Mouse (Mus musculus): ENCODE data around the gene Aldob. TPM values are rescaled to one million over a fixed set of nuclear protein-coding genes. Genes with fewer than 3 reads are reported as not detected.

Aldob gene
- polyA plus RNA-seq (2015; fragmentation: Nextera tagmentation; extraction: Ambion mirVana) = 330 and 349 TPM in 2 replicates

DNA sequence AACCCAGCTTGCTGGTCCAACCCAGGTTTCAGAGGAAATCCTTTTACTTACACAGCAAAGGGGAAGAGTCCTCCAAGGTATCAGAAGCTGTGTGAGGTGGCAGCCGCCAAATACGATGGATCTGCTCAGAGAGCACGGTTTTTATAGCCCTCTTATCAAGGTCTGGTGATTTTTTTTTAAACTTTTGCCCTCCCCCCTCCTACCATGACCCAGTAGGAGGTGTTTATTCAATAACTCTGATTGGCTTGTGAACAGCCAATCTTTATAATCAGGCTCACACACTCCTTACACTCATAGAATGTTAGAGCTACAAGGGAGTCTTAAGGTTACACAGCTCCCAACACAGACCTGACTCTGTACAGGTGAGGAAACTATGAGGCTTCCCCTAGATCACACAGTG is at the start of gene Aldob:
Gene Aldob, minus strand, starts transcription at position 164 of the 400 bp plus-strand sequence.
- Histone ChIP-seq H3K4me2 (replicated peaks) (peak within 1 kb of the TSS; percentile 45), H3K36me3 (no peaks in the 10 kb centered on the region), H3K4me1 (replicated peaks) (no peaks in the 10 kb centered on the region; the same call in 1 of the 2 replicates), H3K9me3 (no peaks in the 10 kb centered on the region), H3K9ac (peak within 1 kb of the TSS; percentile 23; the same call in 1 of the 2 replicates), H3K27ac (peak within 1 kb of the TSS; percentile 78; the same call in 1 of the 2 replicates), H3K27me3 (replicated peaks) (no peaks in the 10 kb centered on the region), H3K4me3 (replicated peaks) (peak within 1 kb of the TSS; percentile 29)
- WGBS = 23% methylated on average over 3 of the region's 3 CpGs
- peak; percentile 77 for ATAC-seq

GRCm38 (mm10) chr4:49597183-49598100 is 48.1 kb upstream of the Aldob start, which contains the start of gene Tmem246:
TSS of gene Tmem246 (minus strand) at chr4:49597876.
- Histone ChIP-seq H3K4me3 (replicated peaks) (peak within 1 kb of the TSS; percentile 87), H3K4me1 (replicated peaks) (0 out of 2 replicates have a peak, but pooled peaks cover 2% of the 10 kb centered on the region), H3K36me3 (no peaks in the 10 kb centered on the region), H3K9me3 (no peaks in the 10 kb centered on the region), H3K9ac (peak within 1 kb of the TSS; percentile 81), H3K27me3 (replicated peaks) (no peaks in the 10 kb centered on the region), H3K4me2 (replicated peaks) (peak within 1 kb of the TSS; percentile 87), H3K27ac (peak within 1 kb of the TSS; percentile 79)
- WGBS = under 1% methylated on average over 77 of the region's 77 CpGs
- peak; percentile 94 for ATAC-seq

DNA sequence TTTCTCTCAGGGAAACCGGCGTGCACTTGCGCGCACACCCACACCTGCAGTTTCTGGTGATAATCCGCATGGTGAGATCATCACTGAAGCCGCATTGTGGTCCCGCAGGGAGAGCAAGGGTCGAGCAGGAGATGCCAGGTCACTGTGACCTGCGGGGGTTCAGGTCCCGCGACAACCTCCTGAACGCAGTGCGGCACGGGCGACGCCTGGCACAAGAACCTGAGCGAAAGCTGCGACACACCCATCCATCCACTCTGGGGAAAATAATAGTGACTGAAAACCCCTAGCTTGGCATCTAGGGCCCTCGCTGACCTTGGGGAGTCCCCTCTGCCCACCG is 47.5 kb upstream of the Aldob start:
- WGBS = 2% methylated on average over 20 of the region's 20 CpGs
- no peak; the same call in 1 of the 2 replicates for ATAC-seq
- peak overlapping the region; percentile 87 for H3K4me3 ChIP-seq (replicated peaks)
- no peaks in the 10 kb centered on the region for H3K27me3 ChIP-seq (replicated peaks)
- peak overlapping the region; percentile 87 for H3K4me2 ChIP-seq (replicated peaks)
- H3K27ac ChIP-seq = peak overlapping the region; percentile 79
- H3K9me3 ChIP-seq = no peaks in the 10 kb centered on the region
- no peaks in the 10 kb centered on the region for H3K36me3 ChIP-seq
- 0 out of 2 replicates have a peak, but pooled peaks cover 2% of the 10 kb centered on the region for H3K4me1 ChIP-seq (replicated peaks)
- peak overlapping the region; percentile 81 for H3K9ac ChIP-seq

GRCm38 (mm10) chr4:49590152-49590551 is 40.8 kb upstream of the Aldob start:
- peak; percentile 92 for ATAC-seq
- Histone ChIP-seq H3K27ac (no peak overlapping the region), H3K4me3 (replicated peaks) (no peak overlapping the region), H3K4me2 (replicated peaks) (no peak overlapping the region), H3K27me3 (replicated peaks) (no peaks in the 10 kb centered on the region), H3K9ac (no peak overlapping the region), H3K9me3 (no peaks in the 10 kb centered on the region), H3K36me3 (0 out of 2 replicates have a peak, but pooled peaks cover 7% of the 10 kb centered on the region), H3K4me1 (replicated peaks) (0 out of 2 replicates have a peak, but pooled peaks cover 6% of the 10 kb centered on the region)
- 64% methylated on average over 2 of the region's 2 CpGs for WGBS

DNA sequence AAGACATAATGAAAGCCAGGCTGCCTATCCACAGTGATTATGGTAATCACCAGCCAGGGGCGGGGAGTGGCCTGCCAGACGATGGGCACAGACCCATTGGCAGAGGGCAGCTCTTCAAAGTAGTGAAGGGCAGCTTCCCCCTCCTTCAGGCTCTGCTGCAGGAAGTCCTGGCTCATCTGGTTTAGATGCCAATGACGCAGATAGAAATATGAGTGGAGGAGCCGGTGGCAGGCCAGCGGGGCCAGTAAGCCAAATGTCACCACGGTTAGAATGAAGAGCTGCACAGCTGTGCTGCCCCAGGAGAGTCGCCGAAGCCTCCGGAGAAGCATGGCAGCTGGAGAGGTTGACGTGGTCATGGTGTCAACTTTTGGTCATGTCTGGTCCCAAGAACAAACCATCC is 37.5 kb upstream of the Aldob start:
- no peak for ATAC-seq
- Histone ChIP-seq H3K4me2 (replicated peaks) (no peak overlapping the region), H3K27me3 (replicated peaks) (no peaks in the 10 kb centered on the region), H3K36me3 (0 out of 2 replicates have a peak, but pooled peaks cover 7% of the 10 kb centered on the region), H3K9ac (no peak overlapping the region), H3K4me3 (replicated peaks) (no peak overlapping the region), H3K27ac (no peak overlapping the region), H3K4me1 (replicated peaks) (peaks cover 15% of the 10 kb centered on the region), H3K9me3 (no peaks in the 10 kb centered on the region)
- 93% methylated on average over 10 of the region's 10 CpGs for WGBS

DNA sequence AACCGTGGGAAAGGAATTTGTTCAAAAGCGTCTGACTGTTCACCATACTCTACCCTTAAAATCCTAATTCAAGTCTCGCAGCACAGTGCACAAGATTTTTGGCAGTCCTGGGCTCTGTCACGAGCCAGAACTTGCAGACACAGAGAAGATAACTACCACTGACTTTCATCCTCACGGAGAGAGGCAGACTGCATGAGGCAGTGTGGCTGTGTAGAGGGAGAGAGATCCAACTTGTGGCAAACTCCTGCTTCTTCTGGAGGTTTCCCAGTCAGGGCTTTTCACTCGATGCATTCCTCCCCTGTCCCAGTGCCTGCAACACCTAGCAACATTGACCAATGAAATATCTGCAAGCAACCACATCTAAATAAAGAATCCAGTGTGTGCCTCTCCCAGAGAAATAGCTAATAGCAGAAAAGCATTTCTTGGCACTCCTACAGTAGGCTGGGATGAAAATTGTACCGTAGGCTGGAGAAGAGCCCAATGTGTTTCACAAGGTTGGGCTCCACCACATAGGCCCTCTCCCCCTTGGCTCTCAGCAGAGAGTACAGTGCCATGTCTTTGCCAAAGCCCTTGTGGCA is 36.3 kb upstream of the Aldob start:
- no peak overlapping the region for H3K4me2 ChIP-seq (replicated peaks)
- H3K4me1 ChIP-seq (replicated peaks) = peaks cover 15% of the 10 kb centered on the region
- no peak overlapping the region for H3K27ac ChIP-seq
- 60% methylated on average over 7 of the region's 7 CpGs for WGBS
- H3K36me3 ChIP-seq = 0 out of 2 replicates have a peak, but pooled peaks cover 7% of the 10 kb centered on the region
- ATAC-seq = no peak
- H3K27me3 ChIP-seq (replicated peaks) = no peaks in the 10 kb centered on the region
- no peak overlapping the region for H3K4me3 ChIP-seq (replicated peaks)
- H3K9ac ChIP-seq = no peak overlapping the region
- H3K9me3 ChIP-seq = no peaks in the 10 kb centered on the region

DNA sequence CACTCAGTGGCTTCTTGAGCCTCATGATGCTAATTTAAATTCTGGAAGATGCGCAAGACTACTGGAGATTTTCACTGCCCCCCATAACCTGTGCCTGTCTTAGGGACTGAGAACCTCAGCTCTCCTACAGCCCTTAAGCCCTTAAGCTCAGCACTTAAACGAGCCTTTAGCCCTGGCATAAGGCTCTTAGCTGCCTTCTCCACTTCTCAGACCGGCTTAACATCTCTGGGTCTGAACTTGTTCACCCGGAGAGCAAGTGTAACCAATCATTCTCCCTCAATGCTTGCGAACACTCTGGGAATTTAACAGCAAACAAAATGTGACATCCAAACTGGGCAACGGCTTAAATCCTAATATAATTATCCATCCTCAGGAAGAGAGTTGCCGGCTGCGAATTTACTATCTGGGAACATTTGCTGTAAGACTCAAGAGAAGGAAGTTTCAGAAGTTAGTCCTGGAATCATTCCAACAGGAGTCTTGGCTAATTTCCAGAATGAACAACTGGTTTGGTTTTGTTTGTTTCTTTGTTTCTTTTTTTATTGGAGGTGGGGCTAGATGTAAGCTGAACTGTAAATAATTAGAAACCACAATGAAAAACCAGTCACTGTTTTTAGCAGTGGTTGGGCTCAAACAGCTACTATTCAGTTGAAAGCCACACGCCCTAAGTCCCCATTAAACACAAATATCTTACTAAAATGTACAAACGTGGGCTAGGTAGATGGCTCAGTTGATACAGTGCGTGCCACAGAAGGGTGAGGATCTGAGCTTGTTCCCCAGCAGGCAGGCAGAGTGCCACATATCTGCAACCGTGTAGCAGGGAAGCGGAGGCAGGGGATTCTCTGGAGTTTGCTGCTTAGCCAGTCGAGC is 34.9 kb upstream of the Aldob start:
- Histone ChIP-seq H3K27ac (peak overlapping the region; percentile 24; the same call in 1 of the 2 replicates), H3K27me3 (replicated peaks) (no peaks in the 10 kb centered on the region), H3K4me1 (replicated peaks) (peaks cover 12% of the 10 kb centered on the region), H3K36me3 (0 out of 2 replicates have a peak, but pooled peaks cover 7% of the 10 kb centered on the region), H3K4me2 (replicated peaks) (no peak overlapping the region), H3K9me3 (no peaks in the 10 kb centered on the region), H3K9ac (no peak overlapping the region), H3K4me3 (replicated peaks) (no peak overlapping the region)
- ATAC-seq = peak; percentile 57; the same call in 1 of the 2 replicates
- 36% methylated on average over 14 of the region's 14 CpGs for WGBS

- Histone ChIP-seq H3K27me3 (replicated peaks) (no peaks in the 10 kb centered on the region), H3K4me1 (replicated peaks) (peaks cover 12% of the 10 kb centered on the region), H3K9ac (no peak overlapping the region), H3K9me3 (no peaks in the 10 kb centered on the region), H3K27ac (no peak overlapping the region), H3K4me2 (replicated peaks) (no peak overlapping the region), H3K36me3 (0 out of 2 replicates have a peak, but pooled peaks cover 2% of the 10 kb centered on the region), H3K4me3 (replicated peaks) (no peak overlapping the region)
- ATAC-seq = no peak
- WGBS = 56% methylated on average over 4 of the region's 4 CpGs
These were observed 31.9 kb upstream of the Aldob start for GRCm38 (mm10) chr4:49581256-49581655.

- no peak overlapping the region for H3K4me3 ChIP-seq (replicated peaks)
- no peaks in the 10 kb centered on the region for H3K9me3 ChIP-seq
- H3K27ac ChIP-seq = no peak overlapping the region
- H3K4me2 ChIP-seq (replicated peaks) = no peak overlapping the region
- no peaks in the 10 kb centered on the region for H3K4me1 ChIP-seq (replicated peaks)
- WGBS = 72% methylated on average over 4 of the region's 4 CpGs
- no peaks in the 10 kb centered on the region for H3K36me3 ChIP-seq
- ATAC-seq = peak; percentile 79
- no peak overlapping the region for H3K9ac ChIP-seq
- no peaks in the 10 kb centered on the region for H3K27me3 ChIP-seq (replicated peaks)
These were observed 22.8 kb upstream of the Aldob start for GRCm38 (mm10) chr4:49572194-49572593.

DNA sequence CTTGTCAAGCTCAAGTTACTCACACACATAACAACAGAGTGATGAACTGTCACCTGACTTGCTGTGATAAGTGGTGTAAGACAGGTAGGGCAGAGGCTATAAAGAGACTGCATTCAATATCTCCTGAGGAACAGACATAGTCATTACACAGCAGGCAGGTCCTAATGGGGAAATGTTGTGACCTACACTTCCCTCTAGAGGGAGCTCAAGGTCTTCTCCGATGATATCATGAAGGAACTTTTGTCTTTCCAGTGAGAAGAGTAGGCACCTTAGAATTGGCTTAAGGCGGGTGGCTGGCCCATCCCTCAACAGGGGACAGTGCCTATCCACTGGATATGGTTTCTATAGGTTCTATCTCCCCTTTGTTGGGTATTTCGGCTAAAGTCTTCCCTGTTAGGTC is 18.3 kb upstream of the Aldob start:
- Histone ChIP-seq H3K4me2 (replicated peaks) (no peak overlapping the region), H3K9ac (no peak overlapping the region), H3K9me3 (no peaks in the 10 kb centered on the region), H3K4me1 (replicated peaks) (no peaks in the 10 kb centered on the region), H3K4me3 (replicated peaks) (no peak overlapping the region), H3K36me3 (no peaks in the 10 kb centered on the region), H3K27me3 (replicated peaks) (no peaks in the 10 kb centered on the region), H3K27ac (no peak overlapping the region)
- 19% methylated on average over 3 of the region's 3 CpGs for WGBS
- peak; percentile 88 for ATAC-seq

DNA sequence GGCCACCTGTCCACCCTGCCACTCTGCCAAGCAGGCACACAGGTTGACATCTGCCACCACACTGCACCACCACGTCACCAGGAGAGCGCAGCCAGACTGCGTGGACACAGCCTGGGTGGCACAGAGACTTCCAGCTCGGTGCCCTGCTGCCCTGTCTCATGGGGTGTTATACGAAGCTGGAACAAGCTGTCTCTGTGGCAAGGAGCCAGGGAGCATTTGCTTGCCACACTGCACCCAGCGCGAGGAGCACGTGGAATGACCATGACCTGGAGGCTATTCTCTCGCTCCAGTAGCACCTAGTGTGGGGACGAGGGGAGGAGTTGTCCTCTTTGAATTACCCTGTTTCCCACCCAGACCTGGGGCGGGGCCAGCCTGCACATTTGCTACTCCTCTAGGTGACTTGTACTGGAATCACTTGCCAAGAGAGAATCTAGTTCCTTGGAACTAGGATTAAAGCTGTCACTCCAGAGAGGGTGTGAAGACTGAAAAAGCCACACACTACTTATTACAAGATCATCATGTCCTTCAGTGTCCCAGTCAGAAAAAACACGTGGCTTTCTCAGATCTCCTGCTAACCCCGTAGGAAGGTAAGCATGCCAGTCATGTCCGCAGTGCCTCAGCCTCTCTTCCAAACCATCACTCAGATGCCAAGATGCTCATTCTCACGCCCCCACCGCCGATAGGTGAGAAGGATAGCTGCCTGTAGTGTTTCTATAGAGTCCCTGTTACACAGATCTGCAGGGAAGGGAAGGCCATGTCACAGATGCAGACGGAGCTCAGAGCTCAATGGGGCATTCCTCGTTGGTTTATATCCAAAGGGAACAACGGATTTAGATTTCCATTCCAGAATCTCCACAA is 10.8 kb upstream of the Aldob start:
- WGBS = 66% methylated on average over 20 of the region's 20 CpGs
- no peak overlapping the region for H3K27ac ChIP-seq
- H3K9ac ChIP-seq = no peak overlapping the region
- no peak overlapping the region for H3K4me3 ChIP-seq (replicated peaks)
- H3K9me3 ChIP-seq = no peaks in the 10 kb centered on the region
- no peaks in the 10 kb centered on the region for H3K36me3 ChIP-seq
- no peaks in the 10 kb centered on the region for H3K27me3 ChIP-seq (replicated peaks)
- 0 out of 2 replicates have a peak, but pooled peaks cover 2% of the 10 kb centered on the region for H3K4me1 ChIP-seq (replicated peaks)
- peak; percentile 74 for ATAC-seq
- no peak overlapping the region for H3K4me2 ChIP-seq (replicated peaks)

Data from intestine, embryonic 15.5 days (tissue).